Mouse (Mus musculus) stomach, postnatal 0 days (tissue): ENCODE measurements around the gene Rasgef1b. TPM values are rescaled to one million over a fixed set of nuclear protein-coding genes. Genes with fewer than 3 reads are reported as not detected.

Experiments used
- ATAC-seq: fragments of 200-750 bp; cut with Nextera tagmentation; 2 replicates; pipeline ENCODE4 v1.8.0; 2017; ENCODE audit not compliant: low FRiP score, low TSS enrichment
- DNase-seq: peaks from one replicate; pipeline ENCODE4 v3.0.0-alpha.2; 2016; ENCODE audit warnings: low spot score
- H3K27ac ChIP-seq: fragments of 300-500 bp; sonication (generic); replicated peaks from 2 replicates; pipeline ENCODE4 v1.5.1; 2014; ENCODE audit warnings: mild to moderate bottlenecking, control low read depth
- H3K27me3 ChIP-seq: fragments of 300-500 bp; sonication (generic); 2 replicates; pipeline ENCODE4 v1.6.1; 2014; ENCODE audit warnings: low read length; ENCODE audit not compliant: control insufficient read depth, insufficient read depth
- H3K36me3 ChIP-seq: fragments of 300-500 bp; sonication (generic); 2 replicates; pipeline ENCODE4 v1.6.1; 2014; ENCODE audit warnings: low read length, mixed read lengths; ENCODE audit not compliant: control insufficient read depth, insufficient read depth
- H3K4me1 ChIP-seq: fragments of 300-500 bp; sonication (generic); replicated peaks from 2 replicates; pipeline ENCODE4 v1.6.1; 2014; ENCODE audit warnings: antibody characterized with exemption; ENCODE audit not compliant: control insufficient read depth, insufficient read depth
- H3K4me2 ChIP-seq: fragments of 300-500 bp; sonication (generic); replicated peaks from 2 replicates; pipeline ENCODE4 v1.6.1; 2014; ENCODE audit warnings: low read depth, mild to moderate bottlenecking, control low read depth, moderate library complexity
- H3K4me3 ChIP-seq: fragments of 300-500 bp; sonication (generic); 2 replicates; pipeline ENCODE4 v1.5.1; 2014; ENCODE audit warnings: low read depth, low read length, control low read depth
- H3K9ac ChIP-seq: fragments of 300-500 bp; sonication (generic); 2 replicates; pipeline ENCODE4 v1.6.1; 2014; ENCODE audit warnings: mild to moderate bottlenecking, low read length, control low read depth, mixed read lengths
- H3K9me3 ChIP-seq: fragments of 300-500 bp; sonication (generic); 2 replicates; pipeline ENCODE4 v1.6.1; 2016; ENCODE audit warnings: low read length; ENCODE audit not compliant: control insufficient read depth
- CTCF ChIP-seq: IDR thresholded peaks from 2 replicates; pipeline ENCODE4 v1.5.1; 2016; ENCODE audit warnings: antibody characterized with exemption, low read depth, mild to moderate bottlenecking, moderate library complexity
- EP300 ChIP-seq: optimal IDR thresholded peaks from 2 replicates; pipeline ENCODE3; 2016; ENCODE audit warnings: antibody characterized with exemption
- WGBS: fragments of 180-500 bp; shearing (Covaris S2); extraction: QIAGEN DNeasy Blood & Tissue Kit; methylation state at CpG from one replicate; pipeline ENCODE4 v1.1.7; 2014; 5-methylcytosine and 5-hydroxymethylcytosine counted together
- polyA plus RNA-seq: library from polyadenylated mRNA; unstranded; fragments of >200 nt; fragmentation: Nextera tagmentation; extraction: Ambion mirVana; gene quantifications from 2 replicates; pipeline ENCODE4 v1.2.1, GENCODE M21; 2015

Rasgef1b gene
- polyA plus RNA-seq, 1 experiment from 2014 or later: 37.4 TPM

- DNase-seq (peak; percentile 27), ATAC-seq (no peak)
- WGBS: 34% methylated on average over 5 of the region's 5 CpGs
- Histone ChIP-seq H3K9ac (no peak overlapping the region), H3K27ac (no peak overlapping the region), H3K27me3 (no peaks in the 10 kb centered on the region), H3K4me1 (no peaks in the 10 kb centered on the region), H3K4me3 (no peak overlapping the region), H3K4me2 (no peak overlapping the region), H3K36me3 (no peaks in the 10 kb centered on the region), H3K9me3 (no peaks in the 10 kb centered on the region)
- TF ChIP-seq EP300 (no peak), CTCF (no peak)
Measured at GRCm38 (mm10) chr5:99656024-99656423, 72.8 kb downstream of the Rasgef1b start.

DNA sequence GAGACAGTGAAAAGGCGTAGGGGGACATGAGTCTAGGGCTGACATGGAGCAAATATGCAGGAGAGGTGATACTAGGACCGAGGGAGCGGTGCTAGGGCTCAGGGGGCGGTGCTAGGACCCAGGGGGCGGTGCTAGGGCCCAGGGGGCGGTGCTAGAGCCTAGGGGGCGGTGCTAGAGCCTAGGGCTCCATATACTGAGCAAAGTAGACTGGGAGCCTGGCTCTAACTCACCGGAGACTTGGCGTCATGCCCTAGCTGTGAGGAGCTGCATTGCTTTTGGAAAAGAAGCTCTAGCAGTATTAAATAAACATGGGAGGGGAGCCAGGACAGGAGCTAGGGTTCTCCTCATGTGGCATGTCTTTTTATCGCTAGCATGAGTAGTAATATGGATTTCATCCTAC, 75.9 kb downstream of the Rasgef1b start:
- DNase-seq (no peak), ATAC-seq (no peak)
- no peak for TF ChIP-seq CTCF
- TF ChIP-seq EP300: no peak
- WGBS: 62% methylated on average over 10 of the region's 10 CpGs
- H3K4me2 ChIP-seq: no peak overlapping the region
- H3K4me3 ChIP-seq: no peak overlapping the region
- H3K27me3 ChIP-seq: no peaks in the 10 kb centered on the region
- H3K9me3 ChIP-seq: no peaks in the 10 kb centered on the region
- H3K4me1 ChIP-seq: no peaks in the 10 kb centered on the region
- H3K27ac ChIP-seq: no peak overlapping the region
- H3K36me3 ChIP-seq: no peaks in the 10 kb centered on the region
- H3K9ac ChIP-seq: no peak overlapping the region

- no peak overlapping the region for H3K4me3 ChIP-seq
- WGBS: 88% methylated on average over 6 of the region's 6 CpGs
- DNase-seq (no peak), ATAC-seq (no peak)
- no peaks in the 10 kb centered on the region for H3K9me3 ChIP-seq
- H3K36me3 ChIP-seq: no peaks in the 10 kb centered on the region
- no peak overlapping the region for H3K9ac ChIP-seq
- H3K4me1 ChIP-seq: no peaks in the 10 kb centered on the region
- H3K27me3 ChIP-seq: no peaks in the 10 kb centered on the region
- H3K4me2 ChIP-seq: no peak overlapping the region
- no peak for TF ChIP-seq CTCF
- TF ChIP-seq EP300: no peak
- no peak overlapping the region for H3K27ac ChIP-seq
Measured at GRCm38 (mm10) chr5:99641407-99641806, 87.5 kb downstream of the Rasgef1b start.

DNA sequence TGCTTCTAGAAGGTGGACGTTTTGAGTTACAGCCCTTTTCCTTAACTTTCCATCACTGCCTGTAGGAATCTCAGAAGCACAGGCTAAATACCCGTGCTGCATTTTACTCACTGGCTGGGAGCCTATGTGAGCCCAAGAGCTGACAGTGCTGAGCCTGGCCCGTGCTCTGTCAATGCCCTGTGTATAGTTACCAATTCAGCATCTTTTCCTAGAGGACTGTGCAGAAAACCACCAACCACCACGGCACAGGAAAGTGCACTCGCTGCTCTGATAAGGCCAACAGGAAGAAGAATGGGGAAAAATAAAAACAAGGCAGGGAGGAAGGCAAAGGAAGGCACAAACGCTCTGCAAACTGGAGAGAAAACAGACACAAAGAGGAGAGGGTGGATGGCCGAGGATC, 92.3 kb downstream of the Rasgef1b start:
- Histone ChIP-seq H3K27ac (no peak overlapping the region), H3K9me3 (no peaks in the 10 kb centered on the region), H3K4me3 (no peak overlapping the region), H3K9ac (no peak overlapping the region), H3K4me1 (no peaks in the 10 kb centered on the region), H3K27me3 (no peaks in the 10 kb centered on the region), H3K4me2 (no peak overlapping the region), H3K36me3 (no peaks in the 10 kb centered on the region)
- DNase-seq: no peak
- no peak for ATAC-seq
- 37% methylated on average over 7 of the region's 7 CpGs for WGBS
- TF ChIP-seq CTCF (no peak), EP300 (no peak)

DNA sequence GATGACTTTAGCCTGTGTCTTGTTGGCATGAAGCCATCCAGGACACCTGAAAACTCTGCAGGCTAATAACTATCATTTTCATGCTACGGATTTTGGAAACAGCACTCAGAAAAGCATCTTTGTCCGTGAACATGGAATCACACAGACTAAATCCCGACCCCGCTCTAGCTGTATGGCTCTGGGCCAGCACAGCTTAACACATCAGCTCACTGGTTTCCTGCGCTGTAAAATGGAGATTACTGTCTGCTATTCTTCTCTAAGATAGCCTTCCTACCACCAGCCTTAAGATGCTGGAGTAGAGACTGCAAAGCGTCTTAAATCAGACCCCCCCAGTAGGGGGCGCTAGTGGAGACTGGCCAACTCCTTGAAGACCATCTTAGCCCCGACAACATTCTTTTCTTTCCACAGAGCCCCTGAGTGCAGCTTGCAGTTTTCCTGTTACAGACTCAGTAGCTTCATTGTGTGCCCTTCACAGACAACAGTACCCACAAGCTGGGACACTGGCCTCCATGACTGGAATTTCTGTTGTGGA, 94.8 kb downstream of the Rasgef1b start:
- H3K4me3 ChIP-seq: no peak overlapping the region
- no peak overlapping the region for H3K27ac ChIP-seq
- H3K27me3 ChIP-seq: no peaks in the 10 kb centered on the region
- 60% methylated on average over 8 of the region's 8 CpGs for WGBS
- TF ChIP-seq EP300: no peak
- peak; percentile 50 for TF ChIP-seq CTCF
- DNase-seq (no peak), ATAC-seq (no peak)
- no peaks in the 10 kb centered on the region for H3K4me1 ChIP-seq
- no peaks in the 10 kb centered on the region for H3K9me3 ChIP-seq
- H3K4me2 ChIP-seq: no peak overlapping the region
- no peak overlapping the region for H3K9ac ChIP-seq
- no peaks in the 10 kb centered on the region for H3K36me3 ChIP-seq

DNA sequence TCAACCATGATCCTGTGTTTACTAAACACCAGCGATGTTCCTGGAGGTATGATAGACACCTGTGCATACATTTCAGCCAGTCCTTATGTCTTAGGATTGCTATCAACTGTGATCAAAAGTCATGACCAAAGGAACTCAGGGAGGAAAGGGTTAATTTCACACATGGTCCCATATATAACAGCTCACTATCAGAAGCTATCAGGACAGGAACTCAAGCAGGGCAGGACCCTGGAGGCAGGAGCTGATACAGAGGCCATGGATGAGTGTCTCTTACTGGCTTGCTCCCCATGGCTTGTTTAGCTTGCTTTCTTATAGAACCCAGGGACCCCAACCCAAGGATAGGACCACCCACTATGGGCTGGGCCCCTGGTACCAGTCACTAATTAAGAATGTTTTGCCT, 95.3 kb downstream of the Rasgef1b start:
- DNase-seq (no peak), ATAC-seq (no peak)
- Histone ChIP-seq H3K27ac (no peak overlapping the region), H3K9me3 (no peaks in the 10 kb centered on the region), H3K4me3 (no peak overlapping the region), H3K4me1 (no peaks in the 10 kb centered on the region), H3K27me3 (no peaks in the 10 kb centered on the region), H3K4me2 (no peak overlapping the region), H3K9ac (no peak overlapping the region), H3K36me3 (no peaks in the 10 kb centered on the region)
- no peak for TF ChIP-seq CTCF
- TF ChIP-seq EP300: no peak
- WGBS: 55% methylated on average over 1 of the region's 1 CpGs
